Mouse (Mus musculus): ENCODE measurements around the gene Rftn1. TPM values are rescaled to one million over a fixed set of nuclear protein-coding genes. Genes with fewer than 3 reads are reported as not detected.

Rftn1 gene
- polyA plus RNA-seq, 1 experiment from 2014 or later, result 9.7 TPM

DNA sequence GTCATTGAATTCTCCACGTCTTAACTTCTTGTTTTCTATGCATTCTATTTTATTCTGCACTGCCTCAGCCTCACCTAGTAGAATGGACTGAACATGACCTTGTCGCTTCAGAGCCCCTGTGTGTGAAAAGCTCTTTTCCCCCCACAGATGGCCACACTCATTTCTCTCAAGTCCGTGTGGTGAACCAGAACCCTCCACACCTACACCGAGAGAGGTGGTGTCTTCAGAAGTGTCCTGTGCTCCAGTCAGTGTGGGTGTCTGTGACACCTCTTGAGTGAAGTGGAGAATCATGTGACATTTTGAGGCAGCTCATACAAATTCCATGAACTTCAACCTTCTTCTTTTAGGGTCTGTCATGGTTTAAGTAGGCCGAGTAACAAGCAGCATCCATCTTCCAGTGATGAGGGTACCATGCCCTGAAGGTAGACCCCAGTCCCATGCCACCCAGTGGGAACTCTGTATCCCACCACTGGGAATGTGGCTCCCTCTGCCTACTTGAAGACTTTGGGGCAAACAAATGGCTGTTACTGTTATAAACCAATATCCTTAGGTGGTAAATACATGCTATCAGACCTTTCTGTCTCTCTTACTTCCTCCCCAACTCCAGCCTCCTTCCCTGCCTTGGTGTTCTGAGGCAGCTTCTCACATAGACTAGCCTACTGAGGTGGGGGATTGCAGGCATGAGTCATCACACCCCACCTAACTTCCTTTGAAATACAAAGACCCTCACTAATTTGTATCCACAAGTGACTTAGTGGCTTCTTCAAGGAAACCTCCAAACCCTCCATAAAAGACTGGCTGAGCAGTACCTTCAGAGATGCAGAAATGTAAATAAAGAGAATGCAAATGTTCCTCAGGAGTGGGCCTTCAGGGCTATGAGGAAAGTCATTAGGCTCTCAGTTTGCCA, 122.4 kb downstream of the Rftn1 start:
- Histone ChIP-seq H3K27ac (ENCODE audit: low read depth) (no peak overlapping the region), H3K4me3 (ENCODE audit: low read depth, low read length) (no peak overlapping the region), H3K4me1 (replicated peaks; ENCODE audit: control insufficient read depth, insufficient read depth, low read length) (no peaks in the 10 kb centered on the region), H3K36me3 (ENCODE audit: control insufficient read depth, insufficient read depth, low read length) (no peaks in the 10 kb centered on the region), H3K9ac (ENCODE audit: low read length) (no peak overlapping the region), H3K4me2 (ENCODE audit: low read length) (no peak overlapping the region), H3K9me3 (ENCODE audit: control insufficient read depth, low read length) (no peaks in the 10 kb centered on the region), H3K27me3 (replicated peaks; ENCODE audit: control insufficient read depth, insufficient read depth, low read length) (no peaks in the 10 kb centered on the region)
- no peak for ATAC-seq (replicated peaks; ENCODE audit: low FRiP score, low TSS enrichment, low read depth)
- WGBS, result 80% methylated on average over 5 of the region's 5 CpGs
- no peak for DNase-seq (ENCODE audit: low spot score)

DNA sequence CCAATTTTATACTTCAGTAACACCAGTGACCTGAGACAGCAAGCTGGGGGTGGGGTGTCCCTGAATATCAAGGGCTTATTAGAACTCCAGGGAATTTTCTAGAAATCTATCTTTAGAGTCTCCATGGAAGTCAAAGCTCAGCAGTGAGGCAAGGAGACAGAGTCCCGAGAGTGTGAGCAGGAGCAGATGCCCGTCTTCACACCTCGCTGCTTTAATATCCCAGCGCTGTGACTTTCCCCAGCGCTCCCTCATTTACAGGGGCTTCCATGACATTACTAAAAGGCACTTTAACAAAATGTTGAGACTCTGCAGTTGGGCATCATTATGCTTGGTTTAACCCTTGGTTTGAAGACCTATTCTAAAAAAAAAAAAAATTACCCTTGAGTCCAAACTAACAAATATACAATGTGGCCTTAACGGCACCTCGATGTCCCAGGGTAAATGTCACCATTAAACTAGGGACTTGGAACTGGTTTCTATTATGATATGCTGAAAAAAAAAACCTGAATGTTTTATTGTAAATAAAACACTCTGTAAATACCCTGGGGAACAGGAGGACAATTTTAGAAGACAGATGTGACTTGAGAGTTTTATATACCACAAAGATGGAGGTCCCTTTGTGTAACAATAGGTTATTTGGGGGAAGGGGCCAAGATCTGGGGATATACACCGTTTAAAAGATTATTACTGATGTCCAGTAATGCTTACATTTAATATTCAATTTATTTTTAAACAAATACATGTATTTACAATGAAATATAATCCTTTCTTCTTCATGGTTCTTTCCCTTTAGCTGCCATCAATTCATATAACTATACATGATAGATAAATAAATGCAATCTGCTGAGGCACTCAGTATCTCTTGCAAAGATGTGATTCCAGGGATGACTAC, 123.4 kb downstream of the Rftn1 start:
- no peaks in the 10 kb centered on the region for H3K4me1 ChIP-seq (replicated peaks; ENCODE audit: control insufficient read depth, insufficient read depth, low read length)
- H3K9ac ChIP-seq (ENCODE audit: low read length), result no peak overlapping the region
- H3K27me3 ChIP-seq (replicated peaks; ENCODE audit: control insufficient read depth, insufficient read depth, low read length), result no peaks in the 10 kb centered on the region
- no peaks in the 10 kb centered on the region for H3K36me3 ChIP-seq (ENCODE audit: control insufficient read depth, insufficient read depth, low read length)
- DNase-seq (ENCODE audit: low spot score), result no peak
- no peak overlapping the region for H3K27ac ChIP-seq (ENCODE audit: low read depth)
- no peak for ATAC-seq (replicated peaks; ENCODE audit: low FRiP score, low TSS enrichment, low read depth)
- H3K4me3 ChIP-seq (ENCODE audit: low read depth, low read length), result no peak overlapping the region
- H3K9me3 ChIP-seq (ENCODE audit: control insufficient read depth, low read length), result no peaks in the 10 kb centered on the region
- H3K4me2 ChIP-seq (ENCODE audit: low read length), result no peak overlapping the region
- 84% methylated on average over 8 of the region's 8 CpGs for WGBS

DNA sequence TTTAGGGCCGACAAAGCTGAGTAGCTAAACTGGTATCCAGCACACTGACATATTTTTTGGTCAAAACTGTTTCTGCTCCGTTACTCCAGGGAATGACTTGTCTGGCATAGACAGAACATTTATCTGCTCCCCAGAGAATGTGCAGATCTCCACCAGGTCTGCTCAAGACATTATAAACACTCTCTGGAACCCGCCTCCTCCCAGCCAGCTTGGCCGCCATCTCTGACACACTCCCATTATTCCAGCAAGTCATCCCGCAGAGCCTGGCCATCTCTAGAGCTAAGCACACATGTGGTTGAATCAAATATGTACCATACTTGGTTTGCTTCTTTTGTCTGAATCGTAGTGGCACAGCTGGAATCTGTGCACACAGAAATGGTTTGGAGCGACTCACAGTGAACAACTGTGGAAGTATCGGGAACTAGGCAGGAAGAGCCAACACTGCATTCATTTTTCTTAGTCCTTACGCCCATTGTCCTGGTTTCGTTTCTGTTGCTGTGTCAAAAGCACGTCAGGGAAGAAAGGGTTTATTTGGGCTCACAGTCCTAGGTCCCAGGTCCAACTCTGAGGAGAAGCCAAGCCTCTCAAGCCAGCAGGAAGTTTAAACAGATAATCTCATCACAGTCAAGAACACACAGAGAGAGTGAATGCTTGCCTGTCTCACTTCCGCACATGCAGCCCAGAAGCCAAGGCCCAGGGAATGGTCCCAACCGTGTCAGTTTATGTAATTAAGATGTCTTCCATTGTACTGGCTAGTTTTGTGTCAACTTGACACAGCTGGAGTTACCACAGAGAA, 126.4 kb downstream of the Rftn1 start:
- Histone ChIP-seq H3K4me2 (ENCODE audit: low read length) (no peak overlapping the region), H3K9ac (ENCODE audit: low read length) (no peak overlapping the region), H3K36me3 (ENCODE audit: control insufficient read depth, insufficient read depth, low read length) (no peaks in the 10 kb centered on the region), H3K4me3 (ENCODE audit: low read depth, low read length) (no peak overlapping the region), H3K9me3 (ENCODE audit: control insufficient read depth, low read length) (no peaks in the 10 kb centered on the region), H3K4me1 (replicated peaks; ENCODE audit: control insufficient read depth, insufficient read depth, low read length) (no peaks in the 10 kb centered on the region), H3K27ac (ENCODE audit: low read depth) (no peak overlapping the region; the same call in 1 of the 2 replicates), H3K27me3 (replicated peaks; ENCODE audit: control insufficient read depth, insufficient read depth, low read length) (no peaks in the 10 kb centered on the region)
- ATAC-seq (replicated peaks; ENCODE audit: low FRiP score, low TSS enrichment, low read depth) (no peak), DNase-seq (ENCODE audit: low spot score) (no peak)
- WGBS, result 70% methylated on average over 13 of the region's 13 CpGs

DNA sequence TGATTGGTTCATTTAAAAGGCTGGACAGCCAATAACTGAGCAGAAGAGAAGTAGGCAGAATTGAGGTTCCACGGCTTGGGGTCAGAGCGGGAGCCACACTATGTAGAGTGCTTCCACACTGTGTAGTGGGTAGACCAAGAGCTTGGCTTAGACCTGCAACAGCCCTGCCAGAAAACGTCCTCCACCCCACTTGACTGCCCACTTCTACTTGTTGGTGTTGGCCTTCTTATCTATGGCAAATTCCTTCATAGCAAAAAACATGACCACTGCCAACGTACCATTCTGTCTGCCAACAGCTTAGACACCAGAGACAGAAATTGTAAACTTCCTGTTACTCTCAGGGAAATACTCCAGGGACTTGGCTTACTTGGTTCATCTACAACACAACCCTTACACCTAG, 127.8 kb downstream of the Rftn1 start:
- ATAC-seq (replicated peaks; ENCODE audit: low FRiP score, low TSS enrichment, low read depth), result no peak

DNA sequence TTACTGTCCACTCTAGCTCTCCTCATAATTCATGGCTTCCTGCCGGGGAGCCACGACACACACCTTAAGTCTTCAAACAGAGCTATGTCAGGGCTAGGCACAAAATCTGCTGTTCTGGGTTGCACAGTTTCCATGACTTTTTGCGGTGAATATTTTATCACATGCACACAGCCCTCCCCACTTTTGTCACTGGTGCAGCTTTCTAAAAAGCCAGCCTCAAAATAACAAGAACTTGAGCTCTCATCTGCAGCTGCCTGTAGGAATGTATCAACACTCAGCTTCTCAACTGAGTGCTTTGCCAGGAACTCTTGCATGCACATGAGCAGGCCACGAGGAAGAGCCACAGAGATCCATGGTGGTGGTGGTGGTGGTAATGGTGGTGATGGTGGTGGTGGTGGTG, 129.0 kb downstream of the Rftn1 start:
- H3K4me1 ChIP-seq (replicated peaks; ENCODE audit: control insufficient read depth, insufficient read depth, low read length), result no peaks in the 10 kb centered on the region
- H3K9ac ChIP-seq (ENCODE audit: low read length), result no peak overlapping the region
- no peaks in the 10 kb centered on the region for H3K36me3 ChIP-seq (ENCODE audit: control insufficient read depth, insufficient read depth, low read length)
- H3K4me2 ChIP-seq (ENCODE audit: low read length), result no peak overlapping the region
- ATAC-seq (replicated peaks; ENCODE audit: low FRiP score, low TSS enrichment, low read depth), result no peak
- DNase-seq (ENCODE audit: low spot score), result no peak
- no peak overlapping the region for H3K4me3 ChIP-seq (ENCODE audit: low read depth, low read length)
- H3K27ac ChIP-seq (ENCODE audit: low read depth), result no peak overlapping the region
- WGBS, result 88% methylated on average over 4 of the region's 4 CpGs
- no peaks in the 10 kb centered on the region for H3K27me3 ChIP-seq (replicated peaks; ENCODE audit: control insufficient read depth, insufficient read depth, low read length)
- H3K9me3 ChIP-seq (ENCODE audit: control insufficient read depth, low read length), result no peaks in the 10 kb centered on the region

More for the DNA sequence above, 127.8 kb downstream of the Rftn1 start:
- H3K4me3 ChIP-seq (ENCODE audit: low read depth, low read length), result no peak overlapping the region
- WGBS, result 90% methylated on average over 4 of the region's 4 CpGs
- H3K9me3 ChIP-seq (ENCODE audit: control insufficient read depth, low read length), result no peaks in the 10 kb centered on the region
- no peaks in the 10 kb centered on the region for H3K4me1 ChIP-seq (replicated peaks; ENCODE audit: control insufficient read depth, insufficient read depth, low read length)
- H3K36me3 ChIP-seq (ENCODE audit: control insufficient read depth, insufficient read depth, low read length), result no peaks in the 10 kb centered on the region
- no peaks in the 10 kb centered on the region for H3K27me3 ChIP-seq (replicated peaks; ENCODE audit: control insufficient read depth, insufficient read depth, low read length)
- H3K27ac ChIP-seq (ENCODE audit: low read depth), result no peak overlapping the region
- H3K4me2 ChIP-seq (ENCODE audit: low read length), result no peak overlapping the region
- no peak for DNase-seq (ENCODE audit: low spot score)
- no peak overlapping the region for H3K9ac ChIP-seq (ENCODE audit: low read length)

DNA sequence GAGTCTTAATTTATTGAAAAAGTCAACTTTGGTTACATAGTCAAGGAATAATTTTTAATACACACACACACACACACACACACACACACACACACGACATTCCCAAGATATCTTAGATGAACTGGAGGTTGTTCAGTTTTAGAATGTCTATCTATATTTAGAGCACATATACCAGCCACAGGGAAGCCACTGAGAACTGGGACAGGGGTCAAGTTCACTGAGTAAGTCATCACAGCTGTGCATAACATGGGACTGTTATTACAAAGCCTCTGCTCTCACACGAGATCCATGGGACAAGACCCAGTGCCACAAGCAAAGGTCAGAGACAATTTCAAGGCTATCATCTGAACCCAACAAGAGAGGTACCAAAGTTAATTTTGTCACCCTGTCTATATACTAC, 130.3 kb downstream of the Rftn1 start:
- WGBS, result 58% methylated on average over 2 of the region's 2 CpGs
- Histone ChIP-seq H3K4me2 (ENCODE audit: low read length) (no peak overlapping the region), H3K9me3 (ENCODE audit: control insufficient read depth, low read length) (no peaks in the 10 kb centered on the region), H3K4me1 (replicated peaks; ENCODE audit: control insufficient read depth, insufficient read depth, low read length) (no peaks in the 10 kb centered on the region), H3K9ac (ENCODE audit: low read length) (no peak overlapping the region), H3K4me3 (ENCODE audit: low read depth, low read length) (no peak overlapping the region), H3K36me3 (ENCODE audit: control insufficient read depth, insufficient read depth, low read length) (no peaks in the 10 kb centered on the region), H3K27me3 (replicated peaks; ENCODE audit: control insufficient read depth, insufficient read depth, low read length) (no peaks in the 10 kb centered on the region), H3K27ac (ENCODE audit: low read depth) (no peak overlapping the region)
- DNase-seq (ENCODE audit: low spot score) (no peak), ATAC-seq (replicated peaks; ENCODE audit: low FRiP score, low TSS enrichment, low read depth) (no peak)

DNA sequence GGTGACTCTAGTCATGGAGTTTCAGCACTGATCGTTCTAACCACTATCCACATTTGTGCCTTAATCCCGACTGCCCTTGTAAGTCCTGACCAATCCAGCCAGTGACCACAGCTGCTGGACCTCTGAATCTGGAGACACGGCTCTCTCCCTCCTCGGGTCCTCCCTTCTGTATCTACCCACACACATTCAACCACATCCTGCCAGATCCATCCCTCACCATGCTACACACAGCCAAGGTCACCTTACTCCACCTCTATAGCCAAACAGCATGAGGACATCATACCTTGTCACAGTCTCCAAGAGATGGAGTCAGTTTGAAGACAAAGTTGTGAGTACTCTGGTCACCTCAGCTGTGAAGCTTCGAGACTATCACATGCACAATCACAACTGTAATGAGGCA, 131.1 kb downstream of the Rftn1 start:
- Histone ChIP-seq H3K27ac (ENCODE audit: low read depth) (no peak overlapping the region), H3K9ac (ENCODE audit: low read length) (no peak overlapping the region), H3K9me3 (ENCODE audit: control insufficient read depth, low read length) (no peaks in the 10 kb centered on the region), H3K4me2 (ENCODE audit: low read length) (no peak overlapping the region), H3K27me3 (replicated peaks; ENCODE audit: control insufficient read depth, insufficient read depth, low read length) (no peaks in the 10 kb centered on the region), H3K36me3 (ENCODE audit: control insufficient read depth, insufficient read depth, low read length) (no peaks in the 10 kb centered on the region), H3K4me1 (replicated peaks; ENCODE audit: control insufficient read depth, insufficient read depth, low read length) (no peaks in the 10 kb centered on the region), H3K4me3 (ENCODE audit: low read depth, low read length) (no peak overlapping the region)
- DNase-seq (ENCODE audit: low spot score), result no peak
- no peak for ATAC-seq (replicated peaks; ENCODE audit: low FRiP score, low TSS enrichment, low read depth)
- WGBS, result 81% methylated on average over 5 of the region's 5 CpGs

DNA sequence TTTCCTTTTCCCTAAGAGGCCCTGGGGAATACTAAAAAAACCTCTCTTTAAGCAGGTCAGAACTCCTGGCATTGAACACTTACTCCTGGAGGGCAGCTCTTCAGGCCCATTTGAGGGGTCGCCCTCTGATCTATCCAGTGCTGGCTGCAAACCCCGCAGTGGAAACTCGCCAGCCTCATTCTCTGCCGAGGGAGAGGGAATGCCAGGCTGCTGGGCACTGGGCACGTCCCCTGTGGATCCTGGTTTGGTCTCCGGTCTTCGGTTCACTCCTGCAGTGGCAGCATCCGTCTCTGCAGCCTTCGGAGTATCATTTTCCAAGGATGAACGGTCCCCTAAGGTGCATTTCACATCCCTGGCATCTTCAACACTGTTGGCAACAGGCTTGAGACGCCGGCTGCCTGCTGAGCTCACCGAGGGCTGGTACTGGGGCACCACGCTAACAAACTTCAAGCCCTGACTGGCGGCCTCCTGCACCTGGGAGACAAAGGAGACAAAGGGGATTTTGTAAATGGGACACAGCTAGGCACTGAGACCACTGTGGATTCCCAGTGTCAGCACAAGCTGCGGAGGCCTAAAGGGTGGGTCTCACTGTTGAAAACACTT, 135.2 kb downstream of the Rftn1 start:
- ATAC-seq (replicated peaks; ENCODE audit: low FRiP score, low TSS enrichment, low read depth), result no peak
- no peak overlapping the region for H3K4me2 ChIP-seq (ENCODE audit: low read length)

More for the DNA sequence above, 135.2 kb downstream of the Rftn1 start:
- Histone ChIP-seq H3K4me1 (replicated peaks; ENCODE audit: control insufficient read depth, insufficient read depth, low read length) (no peaks in the 10 kb centered on the region), H3K4me3 (ENCODE audit: low read depth, low read length) (no peak overlapping the region), H3K9ac (ENCODE audit: low read length) (no peak overlapping the region), H3K36me3 (ENCODE audit: control insufficient read depth, insufficient read depth, low read length) (no peaks in the 10 kb centered on the region), H3K27me3 (replicated peaks; ENCODE audit: control insufficient read depth, insufficient read depth, low read length) (no peaks in the 10 kb centered on the region), H3K27ac (ENCODE audit: low read depth) (no peak overlapping the region), H3K9me3 (ENCODE audit: control insufficient read depth, low read length) (no peaks in the 10 kb centered on the region)
- WGBS, result 83% methylated on average over 16 of the region's 16 CpGs
- DNase-seq (ENCODE audit: low spot score), result no peak

All from intestine, embryonic 14.5 days (tissue).